Mouse (Mus musculus): ENCODE measurements around the gene Elmod3.

The Elmod3 gene

DNA sequence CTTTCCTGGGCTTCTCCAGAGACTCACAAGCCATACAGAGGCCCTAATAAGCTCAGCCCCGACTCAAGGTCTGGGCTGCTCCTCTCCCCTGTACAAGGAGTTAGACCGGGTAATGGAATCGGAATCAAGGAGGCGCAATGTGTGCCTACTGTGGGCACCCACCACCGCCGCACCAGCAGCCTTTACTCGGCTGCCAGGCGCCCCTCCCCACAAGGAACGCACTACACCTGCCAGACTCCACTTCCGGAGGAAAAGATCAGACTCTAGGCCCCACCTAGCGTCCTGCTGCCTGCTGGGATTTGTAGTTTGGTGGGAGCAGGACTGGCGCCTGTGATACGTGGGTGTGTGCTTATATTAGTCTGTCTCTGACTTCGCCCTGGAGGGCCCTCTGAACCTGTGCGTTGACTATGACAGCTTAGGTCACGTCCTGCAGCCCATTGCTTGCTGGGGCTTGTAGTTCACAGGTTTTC lies 59.6 kb downstream of the Elmod3 start:
- TF ChIP-seq GATA4 (IDR thresholded peaks at IDR 0.05; ENCODE audit: insufficient replicate concordance, low read length) = no peak

DNA sequence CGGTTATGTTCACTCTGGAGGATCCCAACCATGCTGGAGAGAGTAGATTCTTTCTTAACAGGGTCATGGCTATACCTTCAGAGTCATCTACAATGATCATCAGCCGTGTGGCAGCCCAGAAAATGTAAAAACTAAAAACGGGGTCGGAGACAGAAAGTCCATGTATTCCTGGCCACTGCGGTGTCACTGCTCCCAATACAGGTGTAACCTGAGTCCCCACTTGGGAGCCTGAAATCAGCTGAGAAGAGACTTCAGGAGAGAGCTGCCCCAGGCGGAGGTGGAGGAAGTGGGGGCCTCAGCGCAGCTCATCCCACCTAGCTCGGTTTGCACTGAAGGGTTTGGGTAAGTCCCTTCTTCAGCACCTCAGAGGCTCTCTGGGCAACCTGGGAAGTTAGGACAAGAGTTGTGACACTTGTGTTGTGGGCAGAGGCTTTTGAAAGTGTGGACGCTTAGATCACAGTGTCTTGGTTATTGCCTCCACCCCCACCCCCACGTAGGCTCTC lies 60.2 kb downstream of the Elmod3 start:
- TF ChIP-seq GATA4 (IDR thresholded peaks at IDR 0.05; ENCODE audit: insufficient replicate concordance, low read length) = no peak

DNA sequence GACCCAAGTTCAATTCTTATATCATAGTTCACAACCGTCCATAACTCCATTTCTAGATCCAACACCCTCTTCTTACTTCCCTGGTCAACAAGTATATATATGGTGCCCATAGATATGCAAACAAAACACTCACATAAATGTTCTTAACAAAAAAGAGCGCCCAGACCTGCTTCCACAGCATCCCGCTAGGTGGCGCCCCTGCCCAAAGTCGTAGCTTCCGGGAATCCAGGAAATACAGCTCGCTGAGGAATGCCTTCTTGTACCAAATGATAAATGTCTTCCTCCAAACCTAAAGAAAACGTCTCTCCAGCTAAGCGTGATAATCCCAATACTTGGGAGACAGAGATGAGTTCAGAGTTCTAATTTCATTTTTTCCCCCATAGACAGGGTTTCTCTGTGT lies 63.0 kb downstream of the Elmod3 start:
- TF ChIP-seq GATA4 (IDR thresholded peaks at IDR 0.05; ENCODE audit: insufficient replicate concordance, low read length) = no peak

DNA sequence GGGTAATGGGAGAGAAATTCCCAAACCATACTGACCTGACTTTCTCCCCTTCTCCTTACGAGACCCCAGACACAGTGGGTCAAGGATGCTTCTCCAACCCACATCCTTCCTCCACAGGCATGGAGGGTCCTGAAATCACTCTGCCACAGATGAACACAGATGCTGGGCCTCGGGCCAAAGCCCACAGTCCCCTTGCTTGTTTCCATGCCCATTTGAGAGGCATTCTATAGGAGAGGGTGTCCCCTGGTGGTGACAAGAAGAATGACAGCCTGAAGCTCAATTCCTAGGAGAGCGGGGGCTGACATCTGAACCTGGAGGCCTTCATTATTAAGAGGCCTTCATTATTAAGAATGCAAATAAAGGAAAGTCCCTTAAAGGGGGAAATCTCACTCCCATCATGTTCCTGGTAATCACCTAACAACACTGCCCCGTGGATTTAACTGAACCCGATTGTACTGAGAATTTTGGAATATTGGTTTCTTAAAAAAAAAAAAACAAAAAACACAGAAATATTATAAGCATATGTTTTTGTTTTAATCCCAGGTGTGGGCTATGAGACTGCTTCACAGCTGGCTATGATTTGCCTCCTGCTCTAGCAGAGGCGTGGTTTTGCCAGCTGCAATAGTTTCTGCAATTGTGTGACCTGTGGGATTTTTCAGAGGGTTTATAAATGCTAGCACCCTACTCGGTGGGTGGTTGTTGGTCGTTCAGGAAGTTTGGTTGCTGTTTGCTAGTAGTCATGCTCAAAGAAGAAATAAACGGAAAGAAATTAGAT lies 64.0 kb downstream of the Elmod3 start:
- TF ChIP-seq GATA4 (IDR thresholded peaks at IDR 0.05; ENCODE audit: insufficient replicate concordance, low read length) = no peak

DNA sequence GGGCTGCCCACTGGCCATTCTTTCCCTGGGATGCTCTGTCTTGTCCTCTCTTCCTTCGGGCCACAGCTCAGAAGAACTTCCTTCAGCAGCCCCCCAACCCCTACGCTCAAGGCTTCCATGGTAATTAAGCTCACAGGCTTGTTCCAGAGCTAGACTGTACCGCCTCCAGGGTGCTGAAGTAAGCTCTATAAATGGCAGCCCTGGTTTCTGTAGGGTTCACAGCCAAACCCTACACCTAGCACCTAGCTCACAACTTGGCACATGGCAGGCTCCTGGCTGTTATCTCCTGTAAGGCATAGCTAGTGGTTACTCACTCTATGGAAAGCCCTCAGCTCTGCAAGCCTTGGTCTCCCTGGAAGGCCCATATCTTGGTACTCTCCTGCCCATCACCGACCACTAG lies 65.6 kb downstream of the Elmod3 start:
- no peak for TF ChIP-seq GATA4 (IDR thresholded peaks at IDR 0.05; ENCODE audit: insufficient replicate concordance, low read length)

DNA sequence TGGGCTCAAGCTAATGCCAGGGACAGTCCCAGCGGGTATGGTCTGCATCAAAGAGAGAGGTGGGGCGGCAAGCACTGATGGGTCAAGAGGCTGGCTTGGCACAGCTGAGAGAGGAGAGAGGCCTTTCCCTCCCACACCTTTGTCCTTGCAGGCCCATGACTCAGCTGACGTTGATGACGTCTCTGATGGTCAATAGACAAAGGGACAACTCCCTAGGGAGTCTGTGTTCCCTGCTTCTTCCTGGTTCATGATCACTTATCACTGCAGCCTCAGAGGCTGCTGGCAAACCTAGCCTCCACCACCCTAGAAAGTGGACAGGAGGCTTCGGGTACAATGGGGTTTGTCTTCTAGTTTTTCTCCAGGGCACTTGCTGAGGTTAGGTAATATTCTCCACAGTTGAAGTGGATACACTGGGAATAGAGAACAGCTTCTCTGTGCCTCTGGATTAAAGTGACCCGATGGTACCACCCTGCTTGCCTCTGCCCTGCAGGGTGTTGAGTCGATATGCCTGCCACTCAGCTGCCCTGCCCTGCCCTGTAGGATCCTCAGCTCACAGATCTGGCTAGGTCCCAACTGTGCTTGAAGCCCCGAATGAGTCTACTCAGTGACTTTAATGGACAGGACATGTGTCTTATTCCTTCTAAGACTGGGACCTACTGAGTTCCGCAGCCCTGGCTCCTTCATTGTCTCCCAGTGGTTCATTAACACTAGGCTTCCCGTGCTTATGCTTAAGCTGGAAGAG lies 69.6 kb downstream of the Elmod3 start:
- no peak for TF ChIP-seq GATA4 (IDR thresholded peaks at IDR 0.05; ENCODE audit: insufficient replicate concordance, low read length)

DNA sequence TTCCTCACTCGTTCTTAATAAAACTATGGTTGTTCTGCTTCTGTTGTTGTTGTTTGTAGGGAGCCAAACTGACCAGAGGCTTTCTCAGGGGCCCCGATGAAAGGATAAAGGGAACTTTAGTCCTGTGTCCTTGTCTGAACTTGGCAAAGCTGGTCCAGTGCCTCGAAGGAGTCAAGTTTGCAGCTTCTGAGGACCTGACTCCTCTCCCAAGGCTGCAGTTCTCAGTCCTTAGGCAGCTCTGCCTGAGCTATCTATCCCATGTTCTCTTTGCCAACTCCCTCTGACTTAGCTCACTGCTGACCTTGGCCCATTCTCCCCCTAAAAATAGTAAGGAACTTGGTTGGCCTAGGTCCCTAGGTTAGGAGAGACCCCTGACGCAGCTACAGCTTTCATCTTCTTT lies 71.1 kb downstream of the Elmod3 start:
- no peak for TF ChIP-seq GATA4 (IDR thresholded peaks at IDR 0.05; ENCODE audit: insufficient replicate concordance, low read length)

DNA sequence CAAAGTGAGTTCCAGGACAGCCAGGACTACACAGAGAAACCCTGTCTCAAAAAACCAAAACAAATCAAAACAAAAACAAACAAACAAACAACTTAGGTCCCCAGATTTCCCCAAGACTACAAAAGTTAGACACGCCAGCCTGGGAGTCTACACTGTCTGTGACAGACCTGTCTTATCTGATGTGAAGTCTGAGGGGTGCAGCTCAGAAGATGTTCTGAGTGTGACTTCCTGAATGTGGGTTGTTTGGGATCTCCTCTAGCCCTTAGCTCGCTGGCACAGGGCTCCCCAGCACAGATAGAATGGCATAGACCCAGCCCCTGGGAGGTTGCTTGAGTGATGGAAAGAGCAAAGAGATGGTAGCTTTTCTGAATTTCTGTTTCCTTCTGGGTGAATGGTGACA lies 74.1 kb downstream of the Elmod3 start:
- TF ChIP-seq GATA4 (IDR thresholded peaks at IDR 0.05; ENCODE audit: insufficient replicate concordance, low read length) = no peak

DNA sequence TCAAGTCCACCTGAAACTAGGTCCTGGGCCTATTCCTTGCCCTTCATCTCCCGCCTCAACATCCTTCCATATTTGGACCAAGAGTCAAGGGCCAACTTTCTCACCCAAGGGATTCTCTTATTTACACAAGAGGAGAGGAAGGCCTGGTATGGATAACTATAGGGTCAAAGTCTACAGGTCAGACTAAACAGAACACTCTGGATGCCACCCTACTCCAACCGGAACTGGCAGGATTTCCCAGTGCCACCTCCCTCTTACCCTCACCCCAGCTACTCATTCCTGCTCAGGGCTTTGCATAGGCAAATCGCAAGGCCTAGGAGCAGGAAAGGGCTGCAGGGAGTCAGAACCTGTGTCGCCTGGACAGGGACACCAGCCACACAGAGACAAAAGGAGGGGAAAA lies 75.0 kb downstream of the Elmod3 start:
- TF ChIP-seq GATA4 (IDR thresholded peaks at IDR 0.05; ENCODE audit: insufficient replicate concordance, low read length) = no peak

DNA sequence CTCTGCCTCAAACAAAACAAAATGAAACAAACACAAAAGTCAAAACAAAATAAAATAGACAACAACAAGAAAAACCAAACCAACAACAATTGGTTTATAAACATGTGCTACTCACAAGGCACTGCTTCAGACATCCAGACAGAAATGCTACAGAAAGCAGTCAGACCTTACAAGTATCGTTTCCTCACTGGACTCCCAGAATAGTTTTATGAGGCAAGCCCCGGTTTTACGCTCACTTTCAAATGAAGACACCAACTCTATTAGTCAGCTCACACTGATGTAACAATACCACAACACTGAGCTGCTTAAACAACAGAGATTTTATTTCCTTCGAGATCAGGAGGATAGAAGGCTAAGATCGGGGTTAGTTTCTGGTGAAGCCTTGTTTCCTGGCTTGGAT lies 75.9 kb downstream of the Elmod3 start:
- TF ChIP-seq GATA4 (IDR thresholded peaks at IDR 0.05; ENCODE audit: insufficient replicate concordance, low read length) = no peak

DNA sequence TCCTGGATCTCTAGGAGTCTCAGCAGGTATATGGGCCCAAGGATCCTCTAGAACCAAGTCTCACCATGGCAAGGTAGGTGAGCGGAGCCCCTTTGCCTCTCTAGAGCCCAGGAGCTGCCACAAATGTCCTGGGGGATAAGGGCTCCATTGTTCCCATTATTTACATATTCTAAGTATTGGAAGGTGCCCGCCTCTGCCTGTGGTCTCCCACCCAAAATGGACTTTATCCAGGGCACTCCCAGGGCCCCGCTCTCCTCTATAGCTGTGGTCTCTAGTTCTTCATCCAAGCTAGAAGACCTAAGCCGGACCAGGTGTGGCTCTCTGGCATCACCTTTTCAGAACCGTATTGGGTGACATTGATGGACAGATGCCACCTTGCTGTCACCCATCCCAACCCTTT lies 76.6 kb downstream of the Elmod3 start, which contains the start of gene Sh2d6:
Gene Sh2d6 (minus strand): TSS at position 101 of the 400 bp plus-strand sequence.
- TF ChIP-seq GATA4 (IDR thresholded peaks at IDR 0.05; ENCODE audit: insufficient replicate concordance, low read length) = no peak

DNA sequence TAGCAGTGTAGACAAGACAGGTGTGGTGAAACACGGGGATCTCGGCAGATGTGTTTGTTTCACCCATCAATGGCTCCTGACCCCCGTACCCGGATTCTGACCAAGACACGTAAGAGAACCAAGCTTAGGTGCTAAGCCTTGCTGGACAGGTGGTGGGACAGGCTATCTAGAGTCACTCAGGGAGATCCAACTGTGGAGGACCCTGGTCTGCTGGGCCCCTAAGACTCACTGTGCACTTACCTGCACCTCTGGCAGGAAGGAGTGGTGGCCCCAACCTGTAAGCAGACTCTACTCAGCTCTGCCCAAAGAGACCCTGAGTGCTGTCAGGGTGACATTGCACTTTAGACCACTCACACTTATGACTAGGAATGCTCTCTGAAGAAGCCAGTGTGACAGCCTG lies 77.3 kb downstream of the Elmod3 start:
- no peak for TF ChIP-seq GATA4 (IDR thresholded peaks at IDR 0.05; ENCODE audit: insufficient replicate concordance, low read length)

DNA sequence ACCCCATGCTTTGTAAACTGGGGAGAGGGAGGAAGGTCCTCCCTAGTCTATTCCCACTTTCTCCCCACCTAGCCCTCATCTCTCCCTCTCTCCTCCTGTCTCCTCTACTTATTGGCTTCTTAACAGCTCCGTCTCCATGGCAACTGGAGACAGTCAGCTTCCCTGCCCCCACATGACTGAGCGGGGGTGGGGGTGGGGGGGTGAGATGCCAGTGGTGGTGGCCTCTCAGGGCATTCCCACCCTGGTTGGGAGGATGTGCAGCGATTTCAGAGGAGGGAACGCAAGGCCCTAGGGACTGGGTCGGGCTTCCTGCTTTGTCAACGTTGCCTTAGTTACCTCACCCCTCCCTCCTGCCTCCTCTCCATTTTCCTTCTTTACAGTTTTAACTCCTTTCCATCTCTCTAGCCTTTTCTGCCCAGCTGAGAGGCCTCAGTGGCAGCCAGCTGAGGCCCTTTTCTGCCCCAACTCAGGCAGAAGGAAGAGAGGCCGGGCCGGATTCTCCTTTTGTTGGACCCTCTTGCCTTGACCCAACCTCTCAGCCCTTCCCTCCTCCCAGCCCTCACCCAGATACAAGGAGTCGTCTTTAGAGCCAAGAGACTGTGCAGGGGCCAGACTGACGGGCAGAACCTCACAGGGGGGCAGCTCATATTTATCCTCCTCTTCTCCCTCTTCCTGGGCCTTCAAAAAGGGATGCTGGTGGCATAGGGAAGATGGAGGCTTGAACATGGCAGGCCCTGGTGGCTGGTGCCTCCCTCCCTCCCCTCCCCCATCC lies 78.1 kb downstream of the Elmod3 start:
- TF ChIP-seq GATA4 (IDR thresholded peaks at IDR 0.05; ENCODE audit: insufficient replicate concordance, low read length) = no peak

DNA sequence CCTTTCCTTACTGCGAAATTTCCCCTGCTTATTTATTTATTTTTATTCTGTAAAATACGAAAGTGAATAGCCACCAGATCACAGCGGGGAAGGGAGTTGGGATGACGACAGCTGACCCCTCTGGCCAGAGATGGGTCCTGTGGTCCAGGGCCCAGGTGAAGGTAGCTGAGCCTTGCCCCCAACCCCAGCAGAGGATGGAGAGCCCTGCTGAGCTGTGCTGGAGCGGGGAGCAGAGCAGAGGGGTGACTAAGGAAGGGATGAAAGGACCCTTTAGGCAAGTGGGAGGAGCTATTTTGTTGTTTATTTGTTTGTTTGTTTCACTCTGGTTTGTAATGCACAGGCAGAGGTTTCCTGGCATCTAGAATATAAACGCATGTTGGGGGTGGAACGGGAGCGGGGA lies 78.9 kb downstream of the Elmod3 start:
- no peak for TF ChIP-seq GATA4 (IDR thresholded peaks at IDR 0.05; ENCODE audit: insufficient replicate concordance, low read length)

DNA sequence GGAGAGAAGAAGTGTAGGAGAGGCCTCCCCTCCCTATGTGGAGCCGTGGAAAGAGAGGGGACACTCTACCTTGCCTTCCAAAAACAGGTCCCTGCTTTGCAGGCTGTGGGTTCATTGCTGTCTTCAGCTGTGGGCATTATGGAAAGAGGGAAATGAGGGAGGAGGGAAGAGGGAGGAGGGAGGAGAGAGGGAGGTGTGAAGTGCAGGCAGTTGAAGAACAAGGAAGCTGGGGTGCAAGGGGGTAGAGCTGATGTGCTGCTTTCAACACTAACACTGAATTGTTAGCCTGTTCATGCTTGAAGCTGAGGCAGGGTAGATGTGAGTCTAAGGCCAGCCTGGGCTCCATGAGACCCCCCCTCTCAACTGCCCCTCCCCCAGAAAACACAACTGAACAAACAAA lies 79.4 kb downstream of the Elmod3 start:
- TF ChIP-seq GATA4 (IDR thresholded peaks at IDR 0.05; ENCODE audit: insufficient replicate concordance, low read length) = no peak

Data from liver, adult (tissue).